Mouse (Mus musculus) kidney, adult 9 months (tissue): ENCODE measurements around the gene Gm5622.
"Not testable (repeated sequence)": the region's sequence is repeated elsewhere in the genome, so short reads cannot be mapped to it uniquely, and the experiment has no call there.

Source experiments
- DNase-seq: peaks from one replicate; pipeline ENCODE4 v3.0.0; 2022

The Gm5622 gene

DNA sequence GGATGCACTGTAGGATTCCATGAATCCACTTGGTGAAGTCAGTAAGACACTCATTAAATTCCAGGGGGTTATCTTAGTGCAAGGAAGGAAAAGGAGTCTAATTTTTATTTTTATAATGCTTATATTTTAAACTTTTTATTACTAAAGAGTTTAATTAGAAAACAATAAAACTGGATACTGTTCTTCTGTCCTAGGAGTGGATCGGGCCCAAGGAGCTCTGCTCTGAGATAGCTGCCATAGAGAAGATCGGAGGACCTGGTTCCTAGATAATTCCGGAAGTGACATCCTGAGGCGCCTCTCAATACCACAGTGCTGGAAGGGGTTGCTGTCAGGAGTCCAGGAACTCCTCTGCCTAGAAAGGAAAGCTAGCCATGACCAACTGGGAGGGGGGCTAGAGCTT lies at the start of gene Gm5622:
TSS of gene Gm5622 (plus strand) at position 301 of the 400 bp plus-strand sequence.
- DNase-seq: no peak

DNA sequence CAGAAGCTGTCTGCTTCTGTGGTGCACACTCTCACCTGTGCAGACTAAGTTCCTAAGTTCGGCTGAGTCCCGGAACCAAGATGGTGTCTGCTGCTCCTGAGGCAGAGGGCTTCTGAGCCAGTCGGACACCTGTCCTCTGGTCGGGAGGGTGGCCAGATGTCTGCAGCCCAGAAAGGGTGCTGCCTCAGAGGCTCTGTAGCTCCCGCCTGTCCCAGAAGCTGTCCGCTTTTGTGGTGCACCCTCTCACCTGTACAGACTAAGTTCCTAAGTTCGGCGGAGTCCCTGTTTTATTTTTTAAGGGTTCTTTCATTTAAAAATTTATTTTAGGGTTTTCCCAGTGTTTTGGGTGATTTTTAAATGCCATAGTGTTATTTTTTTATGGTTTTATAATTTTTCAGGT lies 45.2 kb upstream of the Gm5622 start:
- no peak for DNase-seq

DNA sequence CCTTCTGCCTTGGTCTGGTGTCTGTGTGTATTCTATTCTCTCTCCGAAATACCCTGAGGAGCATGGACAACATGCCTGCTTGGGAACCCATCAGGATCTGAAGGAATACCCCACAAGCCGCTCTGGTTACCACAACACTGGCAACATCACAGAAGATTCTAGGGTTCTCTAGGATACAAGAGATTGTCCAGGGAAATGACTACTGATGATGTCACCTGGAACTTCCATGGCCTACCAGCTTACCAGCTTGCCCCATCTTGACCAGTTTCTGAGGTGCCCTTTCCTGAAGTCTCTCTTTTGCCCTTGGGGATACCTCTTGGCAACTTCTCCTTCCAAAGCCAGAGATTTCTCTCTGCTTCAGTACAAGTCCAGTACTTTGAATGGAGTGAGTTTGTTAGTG lies 21.4 kb downstream of the Gm5622 start, which contains the start of gene Gm17175:
TSS of gene Gm17175 (minus strand) at position 101 of the 400 bp plus-strand sequence.
- not testable (repeated sequence) for DNase-seq

DNA sequence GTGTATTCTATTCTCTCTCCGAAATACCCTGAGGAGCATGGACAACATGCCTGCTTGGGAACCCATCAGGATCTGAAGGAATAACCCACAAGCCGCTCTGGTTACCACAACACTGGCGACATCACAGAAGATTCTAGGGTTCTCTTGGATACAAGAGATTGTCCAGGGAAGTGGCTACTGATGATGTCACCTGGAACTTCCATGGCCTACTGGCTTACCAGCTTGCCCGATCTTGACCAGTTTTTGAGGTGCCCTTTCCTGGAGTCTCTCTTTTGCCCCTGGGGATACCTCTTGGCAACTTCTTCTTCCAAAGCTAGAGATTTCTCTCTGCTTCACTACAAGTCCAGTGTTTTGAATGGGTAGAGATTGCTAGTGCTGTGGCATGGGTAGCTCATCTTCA lies 39.4 kb downstream of the Gm5622 start, which contains the start of gene Gm17174:
TSS of gene Gm17174 (minus strand) at position 101 of the 400 bp plus-strand sequence.
- not testable (repeated sequence) for DNase-seq

DNA sequence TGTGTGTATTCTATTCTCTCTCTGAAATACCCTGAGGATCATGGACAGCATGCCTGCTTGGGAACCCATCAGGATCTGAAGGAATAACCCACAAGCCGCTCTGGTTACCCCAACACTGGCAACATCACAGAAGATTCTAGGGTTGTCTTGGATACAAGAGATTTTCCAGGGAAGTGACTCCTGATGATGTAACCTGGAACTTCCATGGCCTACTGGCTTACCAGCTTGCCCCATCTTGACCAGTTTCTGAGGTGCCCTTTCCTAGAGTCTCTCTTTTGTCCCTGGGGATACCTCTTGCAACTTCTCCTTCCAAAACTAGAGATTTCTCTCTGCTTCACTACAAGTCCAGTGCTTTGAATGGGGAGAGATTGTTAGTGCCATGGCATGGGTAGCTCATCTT lies 58.6 kb downstream of the Gm5622 start, which contains the start of gene Gm17078:
TSS of gene Gm17078 (minus strand) at position 101 of the 400 bp plus-strand sequence.
- DNase-seq: no peak

DNA sequence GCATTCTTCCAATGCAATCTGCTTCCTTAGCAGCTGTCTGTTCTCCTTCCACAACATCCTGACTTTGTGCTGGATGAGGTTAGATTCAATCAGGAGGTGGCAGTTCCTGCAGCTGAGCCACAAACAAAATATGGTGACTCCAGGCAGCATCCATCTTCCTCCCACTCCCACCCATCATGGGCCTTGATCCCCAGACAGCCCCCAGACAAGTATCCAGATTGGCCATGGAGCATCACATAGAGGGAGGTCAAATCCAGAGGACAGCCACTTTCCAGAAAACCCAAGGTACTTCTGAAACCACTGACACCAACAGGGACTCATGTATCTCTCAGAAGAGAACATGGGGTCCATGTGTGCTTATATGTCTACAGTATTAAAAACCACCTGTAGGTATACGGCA lies 79.8 kb downstream of the Gm5622 start:
- DNase-seq: peak; percentile 3

DNA sequence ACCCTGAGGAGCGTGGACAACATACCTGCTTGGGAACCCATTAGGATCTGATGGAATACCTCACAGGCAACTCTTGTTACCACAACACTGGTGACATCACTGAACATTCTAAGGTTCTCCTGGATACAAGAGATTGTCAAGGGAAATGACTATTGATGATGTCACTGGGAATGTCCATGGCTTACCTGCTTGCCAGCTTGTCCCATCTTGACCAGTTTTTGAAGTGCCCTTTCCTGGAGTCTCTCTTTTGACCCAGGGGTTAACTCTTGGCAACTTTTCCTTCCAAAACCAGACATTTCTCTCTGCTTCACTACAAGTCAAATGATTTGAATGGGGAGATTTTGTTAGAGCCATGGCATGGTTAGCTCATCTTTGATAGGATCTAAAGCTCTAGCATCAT lies 83.0 kb downstream of the Gm5622 start, which contains the start of gene Gm4181:
TSS of gene Gm4181 (minus strand) at position 101 of the 400 bp plus-strand sequence.
- not testable (repeated sequence) for DNase-seq

DNA sequence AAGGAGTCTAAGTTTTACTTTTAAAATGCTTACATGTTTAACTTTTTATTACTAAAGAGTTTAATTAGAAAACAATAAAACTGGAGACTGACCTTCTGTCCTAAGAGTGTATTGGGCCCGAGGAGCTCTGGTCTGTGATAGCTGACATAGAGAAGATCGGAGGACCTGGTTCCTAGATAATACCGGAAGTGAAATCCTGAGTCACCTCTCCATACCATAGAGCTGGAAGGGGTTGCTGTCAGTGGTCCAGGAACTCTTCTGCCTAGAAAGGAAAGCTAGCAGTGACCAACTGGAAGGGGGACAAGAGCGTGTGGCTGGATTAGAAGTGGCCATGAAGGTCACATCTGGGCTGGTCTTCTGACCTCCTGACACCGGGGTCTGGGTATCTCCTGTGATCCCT lies 124.7 kb downstream of the Gm5622 start:
- DNase-seq: no peak

DNA sequence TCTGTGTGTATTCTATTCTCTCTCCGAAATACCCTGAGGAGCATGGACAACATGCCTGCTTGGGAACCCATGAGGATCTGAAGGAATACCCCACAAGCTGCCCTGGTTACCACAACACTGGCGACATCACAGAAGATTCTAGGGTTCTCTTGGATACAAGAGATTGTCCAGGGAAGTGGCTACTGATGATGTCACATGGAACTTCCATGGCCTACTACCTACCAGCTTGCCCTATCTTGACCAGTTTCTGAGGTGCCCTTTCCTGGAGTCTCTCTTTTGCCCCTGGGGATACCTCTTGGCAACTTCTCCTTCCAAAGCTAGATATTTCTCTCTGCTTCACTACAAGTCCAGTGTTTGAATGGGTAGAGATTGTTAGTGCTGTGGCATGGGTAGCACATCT lies 142.8 kb downstream of the Gm5622 start, which contains the start of gene Gm17079:
TSS of gene Gm17079 (minus strand) at position 101 of the 400 bp plus-strand sequence.
- not testable (repeated sequence) for DNase-seq
